Mouse (Mus musculus): ENCODE measurements around the gene Miga1.

The Miga1 gene

DNA sequence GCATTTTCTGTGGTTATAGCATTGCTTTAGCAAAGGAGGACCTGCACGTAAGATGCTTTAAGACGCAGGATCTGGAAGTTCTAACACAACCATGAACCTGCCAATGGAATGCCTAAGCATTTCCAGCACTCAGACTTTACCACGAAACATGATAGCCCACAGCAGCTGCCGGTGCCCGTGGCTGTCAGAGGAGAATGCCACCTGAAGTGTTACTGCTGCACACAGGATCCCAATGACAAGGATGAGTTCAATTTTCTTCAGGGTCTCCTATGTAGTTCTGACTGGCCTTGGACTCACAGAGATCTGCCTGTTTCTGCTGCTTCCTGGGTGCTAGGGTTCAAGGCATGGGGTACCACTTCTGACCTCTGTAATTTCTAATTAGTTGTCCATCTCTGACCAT lies 55.4 kb downstream of the Miga1 start:
- no peak for DNase-seq

DNA sequence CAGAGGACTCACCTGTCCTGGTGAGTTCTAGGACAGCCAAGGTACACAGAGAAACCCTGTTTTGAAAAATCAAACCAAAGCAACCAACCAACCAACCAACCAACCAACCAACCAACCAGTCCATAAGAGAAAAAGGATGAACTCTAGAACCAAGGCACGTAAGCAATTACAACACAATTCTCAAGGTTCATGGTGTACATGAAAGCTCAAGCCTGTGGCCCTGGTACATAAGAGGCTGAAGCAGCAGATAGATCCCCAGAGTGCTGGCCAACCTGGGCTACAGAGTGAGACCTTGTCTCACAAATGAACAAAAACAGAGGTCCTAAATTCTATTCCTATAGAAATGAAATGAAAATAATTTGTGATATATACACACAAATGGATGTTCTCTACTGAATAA lies 55.9 kb downstream of the Miga1 start:
- DNase-seq: no peak

DNA sequence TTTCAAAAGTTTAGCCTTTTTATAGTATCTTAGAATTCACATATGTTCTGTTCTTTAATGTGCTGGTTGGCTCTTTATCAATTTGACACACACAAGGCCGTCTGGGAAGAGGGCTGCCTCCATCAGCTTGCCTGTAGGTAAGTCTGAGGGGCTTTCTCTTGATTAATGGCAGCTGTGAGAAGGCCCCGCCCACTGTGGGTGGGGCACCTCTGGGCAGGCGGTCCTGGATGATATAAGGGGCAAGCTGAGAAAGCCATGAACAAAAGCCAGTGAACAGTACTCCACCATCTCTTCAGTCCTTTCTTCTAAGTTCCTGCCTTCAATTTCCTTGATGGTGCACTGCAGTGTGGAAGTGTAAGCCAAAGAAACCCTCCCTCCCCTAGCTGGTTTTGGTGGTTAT lies 58.1 kb downstream of the Miga1 start:
- DNase-seq: no peak

DNA sequence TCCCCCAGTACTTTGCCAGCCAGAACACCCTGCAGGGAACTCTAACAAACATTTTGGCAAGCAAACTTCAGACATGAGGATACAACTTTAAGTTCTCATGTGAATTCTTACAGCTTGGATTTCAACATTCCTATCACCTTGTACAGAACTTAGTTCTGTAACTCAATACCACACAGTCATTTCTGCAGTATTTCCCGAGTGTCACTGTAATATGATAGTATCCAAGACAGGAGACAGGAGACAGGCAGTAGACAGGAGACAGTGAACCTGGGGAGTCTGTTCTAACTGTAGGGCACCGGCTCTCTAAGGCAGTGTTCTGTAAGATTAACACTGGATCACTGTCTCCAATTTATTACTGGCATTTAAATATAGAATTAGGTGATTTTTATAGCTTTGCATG lies 61.8 kb downstream of the Miga1 start:
- DNase-seq: no peak

DNA sequence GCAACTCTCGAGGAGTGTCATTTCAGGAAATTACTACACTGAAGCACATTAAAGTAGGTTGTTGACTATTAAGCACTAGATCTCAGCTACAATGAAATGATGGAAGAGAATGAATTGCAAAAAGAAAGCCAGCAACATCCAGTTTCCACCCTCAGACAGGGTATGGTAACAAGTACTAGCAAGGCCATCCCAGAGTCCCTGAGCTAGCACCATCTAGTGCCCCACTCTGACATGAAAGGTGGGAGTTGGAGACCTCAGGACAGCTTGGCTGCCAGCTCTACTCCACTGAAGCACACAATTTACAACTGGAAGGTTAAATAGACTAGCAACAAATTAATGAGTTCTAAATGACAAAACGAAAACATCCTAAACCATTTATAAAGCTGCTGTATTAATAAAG lies 62.3 kb downstream of the Miga1 start:
- no peak for DNase-seq

DNA sequence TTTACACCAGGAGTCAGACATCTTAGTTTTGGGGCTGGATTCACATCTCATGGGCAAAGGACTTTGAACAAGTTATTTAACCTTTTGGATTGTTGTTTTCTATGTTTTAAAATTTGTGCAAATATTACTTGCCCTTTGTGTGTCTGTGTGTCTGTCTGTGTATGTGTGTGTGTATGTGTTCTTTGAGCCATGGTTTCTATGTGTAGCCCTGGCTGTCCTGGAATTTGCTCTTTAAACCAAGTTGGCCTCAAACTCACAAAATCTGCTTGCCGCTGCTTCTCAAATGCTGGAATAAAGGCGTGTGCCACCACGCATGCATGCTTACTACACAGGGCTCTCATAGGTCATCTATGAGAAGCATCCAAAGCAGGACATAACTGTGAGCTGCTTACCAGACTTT lies 63.3 kb downstream of the Miga1 start:
- no peak for DNase-seq

DNA sequence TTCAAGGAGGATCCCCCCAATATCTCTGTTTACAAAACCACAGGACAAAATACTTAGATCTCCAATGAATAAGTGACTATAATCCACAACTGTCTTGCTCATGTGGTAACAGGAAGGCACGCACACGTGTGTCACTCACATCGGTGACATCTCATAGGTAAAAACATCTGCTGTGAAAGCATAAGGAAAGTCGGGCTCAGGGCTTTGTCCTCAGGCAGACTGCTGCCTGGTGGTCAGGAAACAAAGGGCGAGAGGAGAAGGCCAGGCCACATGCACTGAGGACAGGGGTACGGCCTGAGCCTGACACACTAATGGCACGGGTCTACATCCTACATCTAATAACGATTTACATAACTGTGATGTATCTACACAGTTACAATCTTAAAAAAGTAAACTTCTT lies 65.2 kb downstream of the Miga1 start:
- DNase-seq: no peak

DNA sequence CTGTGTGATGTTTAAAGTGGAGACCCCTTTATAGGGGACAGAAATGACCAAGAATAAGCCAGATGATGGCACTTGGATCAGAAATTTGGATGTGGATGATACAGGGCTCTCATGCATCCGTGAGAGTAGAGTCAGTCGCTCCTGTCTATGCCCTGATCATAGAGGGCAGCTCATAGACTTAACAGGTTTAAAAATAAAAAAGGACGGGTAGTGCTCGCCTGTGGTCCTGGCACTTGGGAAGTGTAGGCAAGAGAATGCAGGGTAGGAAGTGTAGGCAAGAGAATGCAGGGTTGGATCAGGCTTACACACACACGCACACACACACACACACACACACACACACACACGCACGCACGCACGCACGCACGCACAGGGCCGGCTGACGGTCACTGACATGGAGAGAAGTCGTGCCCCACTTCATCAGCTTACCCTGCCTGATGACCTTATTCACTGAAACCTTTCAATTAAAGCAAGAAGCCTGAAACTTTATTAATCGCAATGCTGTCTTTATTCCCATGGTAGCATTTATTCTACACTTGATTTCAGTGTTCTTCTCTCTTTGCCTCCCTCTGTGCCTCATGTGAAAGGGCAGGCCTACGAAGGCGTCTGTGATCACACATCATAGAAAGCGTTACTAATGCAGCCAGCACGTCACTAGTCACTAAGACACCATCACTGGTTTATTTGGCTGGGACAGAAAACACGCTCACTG lies 67.1 kb downstream of the Miga1 start:
- no peak for DNase-seq

DNA sequence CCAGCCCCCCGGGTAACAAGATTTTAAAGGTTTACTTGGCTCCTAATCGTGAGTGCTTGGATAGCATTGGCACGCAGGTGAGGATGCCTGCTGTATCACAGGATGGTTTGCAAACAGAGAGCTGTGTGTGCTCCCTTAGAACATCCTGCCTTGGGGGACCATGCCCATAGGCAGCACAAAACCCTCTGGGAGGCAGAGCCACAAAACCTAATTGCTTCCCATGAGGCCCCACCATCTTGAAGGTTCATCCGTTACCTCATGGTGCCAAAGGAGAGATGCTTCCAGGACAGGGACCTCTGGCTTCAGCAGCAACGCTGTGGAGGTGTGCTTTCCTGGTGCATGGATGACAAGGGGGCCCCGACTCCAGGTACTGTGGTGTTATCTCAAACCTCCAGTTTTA lies 68.3 kb downstream of the Miga1 start:
- DNase-seq: no peak

DNA sequence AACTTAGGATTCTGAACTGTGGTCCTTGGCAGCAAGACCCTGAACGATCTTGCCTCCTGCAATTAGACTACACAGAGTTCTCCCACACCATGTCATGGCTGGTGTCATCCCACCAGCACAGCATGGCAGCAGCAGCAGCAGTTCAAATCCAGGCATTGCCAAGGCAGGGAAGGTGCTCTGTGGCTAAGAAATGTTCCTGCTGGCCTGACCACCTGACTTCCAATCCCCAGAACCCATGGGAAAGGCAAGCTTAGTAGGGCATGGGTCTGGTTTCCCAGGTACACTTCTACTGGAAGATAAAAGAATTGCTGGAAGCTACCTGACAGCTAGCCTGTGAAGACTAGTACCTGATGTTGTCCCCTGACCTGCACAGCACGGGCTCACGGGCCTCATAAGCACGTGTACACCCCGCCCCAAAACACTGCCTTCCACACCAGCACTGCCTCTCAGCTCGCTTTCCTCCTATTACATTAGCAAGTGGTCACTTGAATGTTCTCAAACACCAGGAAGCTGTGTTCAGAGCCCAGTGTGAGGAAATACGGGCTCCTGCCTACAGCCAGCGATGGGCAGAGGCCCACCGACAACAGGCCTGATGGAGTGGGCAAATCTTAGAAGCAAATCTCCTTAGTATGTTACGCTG lies 69.0 kb downstream of the Miga1 start:
- DNase-seq: no peak

DNA sequence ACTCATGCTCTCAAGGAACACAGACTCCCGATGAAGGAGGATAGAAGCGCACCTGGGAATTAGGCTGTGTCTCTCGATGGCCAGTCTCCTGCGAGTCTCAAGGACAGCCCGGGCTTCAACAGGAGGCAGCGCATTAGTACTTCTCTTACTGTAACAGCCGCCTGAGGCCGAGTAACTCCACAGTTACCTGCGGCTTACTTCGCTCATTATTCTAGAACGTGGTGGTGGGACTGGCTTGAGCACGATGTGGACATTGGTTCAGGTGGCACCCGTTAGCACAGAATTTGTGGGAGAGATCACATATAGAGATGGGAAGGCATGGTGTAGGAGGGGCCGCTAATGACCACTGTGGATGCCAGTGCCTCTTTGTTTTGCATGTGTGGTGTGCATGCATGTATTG lies 72.1 kb downstream of the Miga1 start:
- no peak for DNase-seq

DNA sequence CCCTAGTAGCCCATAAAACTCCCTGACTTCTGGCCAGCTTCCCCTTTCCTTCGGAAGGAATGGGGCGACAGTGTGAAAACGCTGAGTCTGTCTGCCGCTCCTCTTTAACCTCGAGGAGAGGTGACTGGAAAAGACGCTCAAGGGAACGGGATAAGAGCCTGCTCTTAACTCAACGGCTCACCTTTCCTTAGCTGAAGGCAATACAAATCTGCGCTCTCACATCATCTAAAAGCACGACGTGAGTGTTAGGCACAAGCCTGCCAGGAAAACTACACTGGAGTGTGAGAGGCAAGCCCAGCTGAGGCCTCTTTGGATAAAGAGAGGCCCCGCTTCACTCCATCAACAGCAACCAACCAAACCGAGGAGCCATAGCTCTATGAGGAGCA lies 74.2 kb downstream of the Miga1 start, which contains the start of gene Nexn:
Nexn (minus strand) TSS at position 315 of the 386 bp plus-strand sequence.
- DNase-seq: no peak

DNA sequence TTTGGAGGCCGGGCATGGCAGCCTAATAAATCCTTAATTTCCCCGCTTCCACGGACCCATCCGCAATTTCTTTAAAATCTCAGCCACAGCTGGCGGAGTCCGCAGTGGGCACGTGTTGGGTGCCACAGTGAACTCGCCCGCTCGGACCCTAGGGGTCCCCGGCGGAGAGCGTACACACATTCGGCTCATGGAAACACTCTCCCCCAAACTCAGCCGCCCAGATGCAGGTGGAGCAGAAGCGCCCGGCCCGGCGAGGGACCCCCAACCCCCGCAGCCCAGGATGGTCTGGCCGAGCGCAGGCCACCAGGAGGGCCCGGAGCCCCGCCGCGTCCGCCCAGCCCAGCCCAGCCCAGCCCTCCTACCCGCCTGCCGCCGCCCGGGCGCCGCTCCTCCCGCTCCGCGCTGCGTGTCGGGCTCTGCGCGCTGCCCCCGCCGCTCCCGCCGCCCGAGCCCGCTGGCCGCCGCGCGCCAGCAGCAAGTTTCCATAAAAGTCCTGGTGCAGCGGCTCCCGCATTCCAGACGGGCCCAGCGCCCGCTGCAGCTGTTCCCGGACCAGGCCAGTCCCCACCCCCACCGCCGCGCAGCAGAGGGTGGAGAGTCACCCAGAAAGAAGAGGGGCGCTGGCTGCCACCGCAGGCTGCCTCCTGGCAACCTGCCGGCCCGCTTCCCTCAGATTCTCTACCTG lies 74.7 kb downstream of the Miga1 start:
- DNase-seq: peak in 1 of 2 experiments; percentile 30

DNA sequence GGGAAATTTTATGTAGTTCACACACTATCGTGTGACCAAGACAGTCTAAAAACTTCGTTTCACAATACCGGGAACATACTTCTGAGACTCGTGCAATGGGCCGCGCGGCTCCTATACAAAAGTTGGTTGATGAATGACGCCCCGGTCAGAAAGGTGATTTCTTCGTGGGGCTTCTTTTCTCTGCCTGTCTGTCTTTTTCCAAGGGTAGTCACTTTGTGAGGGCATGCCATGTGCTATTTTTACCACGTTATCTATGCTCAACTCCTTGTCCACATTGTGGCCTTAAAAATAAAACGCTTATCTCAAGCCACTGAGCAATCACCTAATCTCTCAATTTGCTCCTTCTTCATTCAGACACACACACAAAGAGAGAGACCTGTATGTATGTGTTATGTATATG lies 75.4 kb downstream of the Miga1 start:
- no peak for DNase-seq

DNA sequence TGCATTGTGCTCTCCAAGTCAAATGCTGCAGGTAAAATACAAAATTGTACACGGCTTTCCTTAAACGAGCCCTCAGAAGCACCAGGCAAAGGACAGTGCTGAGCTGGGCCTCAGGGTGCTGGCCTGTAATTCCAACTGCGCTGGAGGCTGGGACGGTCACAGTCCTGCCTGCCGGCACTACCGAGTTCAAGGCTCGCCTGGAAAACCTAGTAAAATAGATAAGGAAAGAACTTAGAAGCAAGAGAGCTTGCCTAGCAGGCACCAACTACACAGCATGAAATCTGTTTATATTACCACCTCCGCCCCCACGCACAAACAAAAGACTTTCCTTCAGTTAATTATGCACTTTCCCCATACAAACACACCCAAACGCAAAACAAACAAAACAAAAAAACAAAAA lies 75.8 kb downstream of the Miga1 start:
- no peak for DNase-seq

DNA sequence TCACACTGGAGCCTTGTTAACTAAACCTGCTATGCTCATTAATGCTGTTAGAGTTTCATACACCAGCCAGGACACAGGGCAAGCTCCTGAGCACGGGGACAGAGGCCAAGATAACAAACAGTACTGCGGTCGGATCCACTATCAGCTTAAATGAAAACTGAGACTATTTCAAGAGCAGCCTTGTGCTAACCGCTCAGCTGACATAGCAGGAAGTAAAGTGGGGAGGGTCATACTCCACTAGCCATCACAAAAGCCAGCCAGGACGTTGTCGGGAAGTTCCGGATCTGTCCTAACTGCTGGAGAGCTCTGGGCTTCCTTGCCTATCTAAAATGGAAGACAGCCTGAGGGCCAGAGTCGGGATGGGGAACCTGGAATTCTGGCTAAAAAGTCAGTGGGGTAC lies 78.3 kb downstream of the Miga1 start:
- no peak for DNase-seq

DNA sequence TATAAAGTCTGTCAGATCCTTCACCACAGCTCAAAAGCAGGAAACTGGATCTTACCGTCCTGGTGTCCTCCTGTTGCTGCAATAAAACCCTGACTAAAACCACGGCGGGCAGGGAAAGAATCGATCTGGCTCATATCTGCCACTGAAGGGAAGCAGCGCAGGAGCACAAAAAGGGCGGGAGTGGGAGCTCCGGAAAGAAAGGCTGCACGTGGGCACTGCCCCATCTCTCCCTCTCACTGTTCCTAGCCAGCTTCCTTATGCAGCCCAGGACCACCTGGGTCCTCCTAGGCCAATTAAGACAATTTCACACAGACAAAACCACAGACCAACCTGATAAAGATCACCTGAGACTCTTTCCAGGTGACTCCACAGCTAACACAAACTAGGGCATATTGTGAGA lies 78.8 kb downstream of the Miga1 start:
- no peak for DNase-seq

DNA sequence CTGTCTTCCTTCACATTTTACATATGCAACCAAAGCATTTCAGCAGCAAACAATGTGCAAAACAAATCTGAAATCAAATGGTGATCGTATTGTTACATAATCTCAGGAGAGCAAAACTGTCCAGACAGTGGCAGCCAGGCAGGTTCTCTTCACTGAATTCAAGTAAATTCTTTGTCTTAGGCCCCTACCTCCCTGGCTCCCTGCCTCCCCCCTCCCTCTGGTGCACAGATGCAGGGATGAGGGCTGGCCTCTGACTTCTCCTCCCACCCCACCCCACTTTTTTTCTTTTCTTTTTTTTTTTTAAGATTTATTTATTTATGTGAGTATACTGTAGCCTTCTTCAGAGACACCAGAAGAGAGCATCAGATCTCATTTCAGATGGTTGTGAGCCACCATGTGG lies 79.8 kb downstream of the Miga1 start:
- no peak for DNase-seq

DNA sequence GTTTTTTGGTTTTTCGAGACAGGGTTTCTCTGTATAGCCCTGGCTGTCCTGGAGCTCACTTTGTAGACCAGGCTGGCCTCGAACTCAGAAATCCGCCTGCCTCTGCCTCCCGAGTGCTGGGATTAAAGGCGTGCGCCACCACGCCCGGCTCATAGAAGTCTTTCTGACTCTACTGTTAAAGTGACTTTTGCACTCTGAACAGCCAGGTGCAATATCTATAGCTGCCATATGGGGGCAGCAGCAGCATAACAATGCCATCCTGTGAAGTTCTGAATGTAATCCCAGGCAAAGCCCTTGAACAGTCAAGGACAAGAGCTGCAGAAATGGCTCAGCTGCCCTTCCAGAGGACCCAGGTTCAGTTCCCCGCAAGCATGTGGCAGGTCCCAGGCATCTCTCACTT lies 80.8 kb downstream of the Miga1 start:
- DNase-seq: peak; percentile 61 to 65

DNA sequence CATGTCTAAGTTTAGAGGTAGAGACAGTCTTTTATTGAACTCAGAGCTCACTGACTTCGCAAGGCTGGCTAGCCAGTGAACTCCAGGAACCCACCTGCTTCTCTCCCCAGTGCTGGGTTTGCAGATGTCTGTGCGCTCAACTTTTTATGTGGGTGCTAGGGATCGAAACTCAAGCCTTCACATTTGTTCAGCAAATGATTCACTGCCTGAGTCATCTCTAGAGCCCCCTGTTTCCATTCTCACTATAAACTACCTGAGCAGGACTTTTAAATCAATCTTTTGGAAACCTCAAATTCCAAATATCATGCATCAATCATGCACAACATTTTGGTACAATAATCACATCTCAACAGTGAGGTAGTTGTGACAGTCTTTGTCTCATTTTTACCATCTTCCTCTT lies 82.7 kb downstream of the Miga1 start:
- DNase-seq: no peak

DNA sequence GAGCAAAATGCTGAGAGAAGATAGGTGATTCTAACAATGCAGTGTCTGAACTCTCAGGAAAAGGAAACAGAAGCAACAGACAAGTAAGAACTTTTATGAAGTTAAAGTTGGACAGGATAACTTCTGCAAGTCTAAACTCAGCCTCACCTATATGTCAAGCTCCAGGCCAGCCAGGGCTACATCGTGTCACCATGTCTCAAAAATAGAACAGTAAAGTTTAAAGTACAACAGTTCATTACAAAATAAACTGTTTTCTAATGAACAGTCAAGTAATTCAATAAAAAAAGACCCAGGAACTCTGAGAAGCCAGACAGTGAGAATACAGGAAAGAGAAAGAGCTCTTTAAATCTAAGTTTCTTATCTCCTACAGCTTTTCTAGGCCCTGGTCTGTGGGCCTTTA lies 89.7 kb downstream of the Miga1 start:
- DNase-seq: no peak

DNA sequence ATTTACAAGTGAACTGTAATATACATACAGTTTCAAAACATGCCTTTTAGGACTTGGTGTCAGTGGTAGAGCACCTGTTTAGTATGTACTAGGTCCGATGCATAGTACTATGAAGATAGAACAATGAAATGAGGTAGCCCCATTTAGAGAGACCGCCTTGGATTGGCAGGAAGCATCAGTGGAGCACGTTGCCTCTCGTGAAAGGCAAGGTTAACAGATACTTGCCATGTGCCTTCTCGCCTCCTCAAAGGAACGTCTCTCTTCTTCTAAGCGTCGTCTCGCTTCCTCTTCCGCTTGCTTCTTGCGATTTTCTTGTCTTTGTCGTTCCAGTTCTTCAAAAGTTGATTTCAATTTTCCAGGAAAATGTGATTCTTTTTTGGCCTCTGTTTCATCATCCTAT lies 92.5 kb downstream of the Miga1 start:
- no peak for DNase-seq

DNA sequence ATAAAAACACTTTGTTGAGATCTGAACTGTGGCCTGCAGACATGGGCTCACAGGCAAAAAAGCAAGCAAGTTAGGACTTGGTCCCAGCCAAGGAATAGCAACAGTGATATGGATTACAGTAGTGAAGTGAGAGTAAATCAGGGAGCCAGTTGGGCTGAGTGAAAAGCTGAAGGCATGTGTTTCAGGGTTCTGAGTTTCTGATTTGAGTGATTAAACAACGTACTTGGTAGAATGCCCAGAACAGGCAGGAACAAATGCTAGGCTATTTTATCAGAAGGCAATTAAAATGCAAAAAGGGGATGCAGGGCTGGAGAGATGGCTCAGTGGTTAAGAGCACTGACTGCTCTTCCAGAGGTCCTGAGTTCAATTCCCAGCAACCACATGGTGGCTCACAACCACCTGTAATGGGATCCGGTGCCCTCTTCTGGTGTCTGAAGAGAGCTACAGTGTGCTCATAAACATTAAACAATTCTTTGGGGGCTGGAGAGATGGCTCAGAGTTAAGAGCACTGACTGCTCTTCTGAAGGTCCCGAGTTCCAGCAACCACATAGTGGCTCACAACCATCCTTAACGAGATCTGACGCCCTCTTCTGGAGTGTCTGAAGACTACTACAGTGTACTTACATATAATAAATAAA lies 94.8 kb downstream of the Miga1 start:
- DNase-seq: no peak

DNA sequence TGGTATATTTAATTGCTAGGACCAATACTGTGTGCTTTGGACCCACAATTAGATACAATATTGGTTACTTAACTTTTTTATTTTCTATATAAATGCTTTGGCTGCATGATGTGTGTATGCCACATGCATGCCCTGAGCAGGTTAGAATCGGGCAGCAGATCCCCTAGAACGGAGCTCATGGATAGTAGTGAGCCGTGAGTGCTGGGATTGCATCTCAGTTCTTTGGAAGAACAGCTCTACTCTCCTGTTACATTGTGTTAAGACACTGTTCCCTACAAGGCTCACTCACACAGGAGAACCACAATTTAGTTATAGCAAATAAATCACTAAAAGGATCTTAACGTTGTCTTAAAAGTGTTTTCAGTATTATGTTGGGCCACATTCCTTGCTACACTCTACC lies 96.9 kb downstream of the Miga1 start:
- no peak for DNase-seq
